ENCODE assay signal across 10 mouse cellular contexts in the genomic region with DNA sequence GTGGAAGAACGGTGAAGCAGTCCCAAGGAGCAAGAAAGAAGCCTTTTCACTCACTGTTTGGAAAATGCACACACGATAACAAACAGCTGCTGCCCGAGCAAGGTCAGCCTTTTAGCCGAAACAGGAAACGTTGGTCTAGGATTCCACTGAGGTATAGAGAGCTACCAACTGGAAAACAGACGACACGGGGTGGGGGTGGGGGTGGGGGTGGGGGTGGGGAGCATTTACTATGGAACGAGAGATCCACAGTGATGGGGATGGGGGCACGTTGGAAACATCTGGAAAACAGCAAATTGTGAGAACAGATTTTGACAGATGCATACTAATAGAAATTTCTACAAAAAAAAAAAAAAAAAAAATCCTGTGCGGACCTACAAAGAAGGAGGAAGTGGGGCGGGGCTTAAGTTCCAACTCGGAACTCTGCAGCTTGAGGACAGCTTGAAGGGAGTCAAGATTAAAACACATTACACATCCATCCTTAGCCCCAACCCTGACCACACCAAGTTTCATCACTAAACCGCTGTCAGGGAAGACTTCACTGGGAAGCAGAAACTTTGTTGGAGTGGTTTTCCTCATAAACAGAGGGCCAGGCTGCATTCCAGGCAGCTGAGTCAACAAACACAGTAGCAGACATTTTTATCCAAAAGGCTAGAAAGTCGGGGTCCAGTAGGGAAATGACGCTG.
DNase-seq lines count a peak whose midpoint lies in the region; ATAC-seq lines count a peak whose summit lies in the region.
"Had no signal": no experiment of that assay in that cellular context is flagged by ENCODE, and none has a peak within 500 bp of the region (broad histone marks: within the 10 kb centered on the region; RNA-seq: fewer than 3 reads in every experiment).

No protein-coding gene starts in this region.

- no peaks in the 10 kb centered on the region for H3K27me3 ChIP-seq in hindbrain, embryonic 12.5 days
- H3K27me3 ChIP-seq: liver, embryonic 15.5 days had no signal

- ATAC-seq in inflammation-experienced regulatory T-cells, adult 6 months = no peak
- no peak for ATAC-seq in hindbrain, embryonic 12.5 days (ENCODE audit: low FRiP score)

- no peaks in the 10 kb centered on the region for H3K4me1 ChIP-seq in hindbrain, embryonic 12.5 days
- H3K4me1 ChIP-seq: liver, embryonic 15.5 days had no signal

- peak; percentile 28 for DNase-seq in embryo, embryonic 10.5 days (ENCODE audit: low spot score)
- DNase-seq in embryo, embryonic 10 days (ENCODE audit: low spot score) = no peak
- DNase-seq in 3134 (ENCODE audit: extremely low read depth, insufficient read length, low spot score) (peak; percentile 64), MN1 (ENCODE audit: low spot score) (no peak)
- peak; percentile 40 to 52 for DNase-seq in heart, adult 18-20 months
- peak; percentile 10 to 37 for DNase-seq in kidney, postnatal 4 days
- DNase-seq: cerebellum, adult 8-10 months had no signal

- no peak overlapping the region for H3K9ac ChIP-seq in hindbrain, embryonic 12.5 days
- H3K9ac ChIP-seq: liver, embryonic 15.5 days had no signal

- no peak overlapping the region for H3K27ac ChIP-seq in hindbrain, embryonic 12.5 days
- H3K27ac ChIP-seq: liver, embryonic 15.5 days had no signal

- WGBS in hindbrain, embryonic 12.5 days = 62% methylated on average over 15 of the region's 15 CpGs

- no peak overlapping the region for H3K4me2 ChIP-seq in hindbrain, embryonic 12.5 days (replicated peaks)
- H3K4me2 ChIP-seq: liver, embryonic 15.5 days had no signal

- H3K36me3 ChIP-seq in hindbrain, embryonic 12.5 days = no peaks in the 10 kb centered on the region
- H3K36me3 ChIP-seq: liver, embryonic 15.5 days had no signal

- H3K9me3 ChIP-seq in hindbrain, embryonic 12.5 days (replicated peaks) = no peaks in the 10 kb centered on the region
- H3K9me3 ChIP-seq: liver, embryonic 15.5 days had no signal

- H3K4me3 ChIP-seq in hindbrain, embryonic 12.5 days = no peak overlapping the region
- H3K4me3 ChIP-seq: liver, embryonic 15.5 days had no signal

Comparison
In these comparisons a context has a peak if more than half of its experiments do, and no peak if none do; other contexts are left out.
1. DNase-seq: peak in embryo, embryonic 10.5 days (single experiment), 3134 (single experiment), heart, adult 18-20 months (2 of 2) and kidney, postnatal 4 days (2 of 2); none in embryo, embryonic 10 days (single experiment) and MN1 (single experiment).